Mouse (Mus musculus) neural tube, embryonic 10.5 days (tissue): ENCODE measurements at regions not wholly inside any gene's neighbourhood (a gene's known extent, or its start where the extent isn't known, plus 50 kb on each side); places are given as distances from the start of the nearest gene placed in this dataset.

Source experiments
- DNase-seq: peaks from one replicate; pipeline ENCODE4 v3.0.0-alpha.2; 2017; ENCODE audit warnings: low spot score; ENCODE audit errors: extremely low spot score

DNA sequence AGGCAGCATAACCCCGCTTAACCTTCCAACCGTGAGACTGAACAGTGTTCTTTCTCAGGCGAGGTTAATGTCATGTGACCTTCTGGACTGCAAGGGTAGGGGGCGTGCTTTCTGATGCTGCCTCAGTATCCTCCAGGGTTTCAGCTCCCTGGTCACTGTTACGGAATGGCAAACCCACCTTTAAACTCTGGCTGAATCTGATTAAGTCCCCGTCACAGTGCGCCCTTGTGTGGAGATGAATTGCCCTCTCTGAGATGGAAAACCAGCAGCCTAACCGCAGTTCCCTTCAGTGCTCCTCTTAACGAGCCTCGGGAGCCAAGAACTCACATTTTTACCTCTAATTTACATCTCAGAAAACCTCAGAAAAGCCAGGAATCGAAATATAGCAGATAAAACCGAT, 260.0 kb downstream of the Dact1 start:
- no peak for DNase-seq

DNA sequence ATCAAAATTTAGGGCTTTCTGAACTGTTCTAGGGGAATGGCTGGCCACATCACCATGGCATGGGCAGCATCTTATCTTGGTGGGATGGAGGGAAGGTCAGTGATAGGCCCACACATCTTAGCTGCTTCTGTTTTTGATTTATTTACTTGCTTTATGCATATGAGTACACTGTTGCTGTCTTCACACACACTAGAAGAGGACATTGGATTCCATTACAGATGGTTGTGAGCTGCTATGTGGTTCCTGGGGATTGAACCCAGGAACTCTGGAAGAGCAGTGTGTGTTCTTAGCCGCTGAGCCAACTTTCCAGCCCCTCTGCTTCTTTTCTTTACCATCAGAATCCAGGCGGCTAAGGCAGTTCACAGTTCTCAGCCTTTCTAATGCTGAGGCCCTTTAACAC, 260.4 kb downstream of the Dact1 start:
- no peak for DNase-seq

DNA sequence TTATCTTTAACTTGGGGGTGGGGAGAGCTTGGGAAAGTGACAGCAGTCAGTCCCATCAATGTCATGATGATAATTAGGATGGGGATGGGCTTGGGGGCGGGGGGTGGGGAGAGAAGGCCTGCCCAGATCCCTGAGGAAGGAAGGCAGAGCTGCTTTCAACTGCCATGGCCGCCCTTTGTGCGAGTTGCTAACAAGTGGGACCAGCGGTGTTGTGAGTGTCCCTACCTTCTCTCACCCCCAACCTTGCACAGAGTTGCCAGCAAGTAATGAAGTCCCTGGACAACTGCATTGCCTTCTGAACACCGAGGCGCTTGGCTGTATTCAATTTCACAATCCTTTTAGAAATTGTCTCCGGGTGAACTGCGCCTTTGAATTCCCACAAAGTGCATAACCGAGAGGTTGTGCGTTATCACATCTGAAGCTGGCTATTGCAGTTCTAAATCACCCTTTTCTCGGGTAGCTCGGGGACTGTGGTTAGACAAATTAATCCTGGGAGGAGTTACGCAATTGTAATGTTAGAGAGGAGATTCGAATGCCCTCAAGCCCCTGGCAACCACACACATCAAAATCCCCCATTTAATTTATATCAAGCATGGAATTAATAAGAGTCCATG, 257.9 kb upstream of the Daam1 start:
- no peak for DNase-seq

DNA sequence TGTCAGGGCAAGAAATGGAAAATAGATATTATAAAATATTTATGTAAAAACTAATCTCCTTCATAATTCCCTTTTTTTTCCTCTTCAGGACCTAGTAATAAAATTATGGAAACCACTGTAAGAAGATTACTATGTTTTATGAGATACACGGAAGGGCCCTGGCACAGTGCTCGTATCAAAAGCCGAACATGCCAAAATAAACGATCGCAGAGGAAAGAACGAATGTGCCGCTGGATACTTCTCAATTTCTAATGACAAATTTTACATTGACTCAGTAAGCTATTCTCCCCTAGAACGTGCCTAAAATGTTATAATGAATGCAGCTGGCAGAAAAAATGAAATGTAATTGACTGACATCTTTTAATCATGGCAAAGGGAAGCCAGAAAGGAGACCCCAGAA, 257.4 kb upstream of the Daam1 start:
- no peak for DNase-seq

DNA sequence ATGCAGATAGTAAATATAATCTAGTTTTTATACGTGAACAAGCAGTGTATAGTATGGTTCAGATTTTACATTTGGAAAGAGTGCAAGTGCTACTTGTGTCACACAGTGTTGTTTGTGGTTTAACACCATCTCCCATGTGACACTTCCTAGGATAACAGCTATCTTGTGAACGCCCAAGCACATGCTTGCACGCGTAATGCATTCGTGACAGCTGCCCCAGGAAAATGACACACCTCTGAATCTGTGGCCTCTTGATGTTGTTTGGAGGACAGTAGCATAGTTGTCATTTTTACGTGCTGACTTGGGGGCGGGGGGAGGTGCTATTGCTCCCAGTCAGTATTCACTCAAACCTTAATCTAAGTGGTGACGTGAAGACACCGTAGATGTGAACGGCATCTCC, 256.2 kb upstream of the Daam1 start:
- no peak for DNase-seq

DNA sequence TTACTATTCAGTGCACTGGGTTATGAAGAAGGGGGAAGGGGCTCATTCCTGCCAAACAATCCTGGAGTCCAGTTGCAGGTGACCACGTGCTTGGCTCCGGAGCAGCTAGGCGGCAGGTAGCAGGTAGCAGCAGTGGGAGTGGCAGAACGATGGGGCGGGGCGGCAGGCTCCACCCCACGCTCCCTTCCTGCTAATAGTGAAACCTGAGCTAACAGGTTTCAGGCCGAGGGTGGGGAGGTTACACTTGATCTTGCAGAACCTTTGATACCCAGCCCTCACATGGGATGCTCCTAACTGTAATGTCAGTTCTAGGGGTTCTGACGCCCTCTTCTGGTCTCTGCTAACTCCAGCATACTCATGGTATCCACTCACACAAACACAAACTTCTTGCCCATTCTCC, 253.5 kb upstream of the Daam1 start:
- no peak for DNase-seq

DNA sequence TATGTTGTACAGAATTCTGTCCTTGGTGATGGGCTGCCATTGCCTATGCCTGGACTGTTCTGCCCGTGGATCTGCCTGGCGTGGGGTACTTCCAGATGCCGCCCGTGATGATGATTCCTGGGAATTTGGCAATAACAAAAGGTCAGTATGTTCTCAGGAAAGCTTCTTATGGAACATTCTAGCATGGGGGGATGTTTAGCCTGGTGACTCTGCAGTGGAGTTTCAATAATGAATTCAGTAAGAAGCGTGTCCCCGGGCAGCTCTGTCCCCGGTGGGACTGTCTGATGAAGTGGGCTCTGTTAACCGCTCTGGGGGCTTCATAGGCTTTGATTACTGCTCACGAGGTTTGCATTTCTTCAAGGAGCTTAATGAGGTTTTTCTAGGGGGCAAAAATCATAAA, 252.9 kb upstream of the Daam1 start:
- no peak for DNase-seq

DNA sequence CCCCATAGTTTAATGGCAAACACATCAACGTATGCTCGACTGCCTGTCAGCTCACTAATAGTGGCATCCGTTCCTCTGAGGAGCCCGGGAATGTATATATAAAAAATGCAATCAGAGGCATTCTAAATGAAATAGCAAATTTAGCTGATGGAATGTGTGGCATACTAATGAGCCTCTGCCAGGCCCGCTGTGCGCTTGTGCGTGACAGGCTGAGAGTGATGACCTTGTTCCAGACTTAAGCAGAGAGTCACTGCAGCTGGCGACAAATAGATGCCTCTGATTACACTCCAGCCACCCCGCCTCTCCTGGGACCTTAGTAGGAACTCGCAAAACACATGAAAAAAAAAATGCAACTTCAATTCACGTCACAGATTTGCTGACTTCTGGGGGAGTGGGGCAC, 252.0 kb upstream of the Daam1 start:
- no peak for DNase-seq

DNA sequence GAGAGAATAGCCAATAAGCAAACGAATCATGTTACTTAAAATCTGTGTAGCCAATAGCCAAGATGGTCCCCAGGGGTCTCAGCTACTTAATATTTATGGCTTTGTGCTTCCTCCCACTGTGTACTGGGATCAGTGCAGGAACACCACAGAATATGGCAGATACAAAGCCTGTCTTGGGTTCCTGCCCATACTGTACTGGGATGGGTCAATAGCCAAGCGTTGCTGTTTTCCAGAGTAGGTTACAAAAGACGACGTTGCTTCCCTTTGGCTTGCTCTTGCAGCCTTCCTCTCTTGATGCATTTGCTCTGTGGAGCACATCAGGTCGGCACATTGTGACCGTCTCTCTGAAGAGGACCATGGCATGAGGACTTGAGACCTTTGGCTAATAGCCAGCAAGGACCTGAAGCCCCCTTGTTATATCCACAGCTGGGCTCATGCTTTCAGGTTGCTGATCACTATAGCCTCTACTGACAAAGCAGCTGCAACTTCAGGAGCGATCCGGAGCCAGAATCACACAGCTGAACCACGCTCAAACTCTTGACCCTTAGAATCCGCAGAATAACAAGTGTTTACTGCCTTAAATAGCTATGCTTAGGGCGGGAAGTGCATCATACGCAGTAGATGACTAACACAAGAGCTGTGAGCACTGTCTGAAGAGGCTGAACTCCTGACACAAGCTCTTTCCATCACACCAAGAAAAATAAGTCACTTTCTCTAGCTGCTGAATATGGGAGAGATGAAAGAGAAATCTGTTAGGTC, 250.2 kb upstream of the Daam1 start:
- DNase-seq: no peak

DNA sequence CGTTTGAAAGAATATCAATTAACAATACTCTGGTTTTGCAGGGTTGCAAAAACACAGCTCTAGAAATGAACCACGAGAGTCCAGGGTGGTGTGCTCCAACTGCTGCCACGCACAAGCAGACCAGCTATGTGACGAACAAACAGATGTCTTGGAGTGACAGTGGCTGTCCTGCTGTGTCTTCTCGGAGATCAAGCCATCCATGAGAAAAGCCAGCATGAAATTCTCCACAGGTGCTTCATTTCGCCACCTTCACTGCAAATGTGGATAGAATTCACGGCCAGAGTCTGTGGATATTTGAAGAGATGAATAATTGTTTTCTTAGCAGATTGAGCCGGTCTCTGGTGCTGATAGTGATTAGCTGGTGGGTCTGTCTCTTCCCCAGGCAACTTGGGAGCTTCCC, 246.3 kb upstream of the Daam1 start:
- DNase-seq: no peak

DNA sequence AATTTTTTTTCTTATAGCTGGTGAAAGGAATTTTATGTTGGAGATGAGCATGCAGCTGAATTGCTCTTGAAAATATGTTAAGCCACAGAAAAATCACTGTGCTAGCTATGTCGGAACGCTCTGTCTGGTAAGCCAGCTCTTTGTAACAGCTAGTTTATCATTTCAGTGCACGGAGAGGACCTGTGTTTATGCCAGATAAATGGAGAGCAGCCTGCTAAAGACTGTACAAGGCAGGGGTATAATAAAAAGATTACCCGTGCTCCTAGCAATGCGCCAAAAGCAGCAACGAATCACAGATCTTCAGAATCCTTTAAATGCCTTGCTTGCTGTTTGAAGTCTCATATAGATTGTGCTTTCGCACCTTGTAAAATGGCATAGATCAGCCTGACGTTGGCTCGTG, 232.2 kb upstream of the Daam1 start:
- no peak for DNase-seq

DNA sequence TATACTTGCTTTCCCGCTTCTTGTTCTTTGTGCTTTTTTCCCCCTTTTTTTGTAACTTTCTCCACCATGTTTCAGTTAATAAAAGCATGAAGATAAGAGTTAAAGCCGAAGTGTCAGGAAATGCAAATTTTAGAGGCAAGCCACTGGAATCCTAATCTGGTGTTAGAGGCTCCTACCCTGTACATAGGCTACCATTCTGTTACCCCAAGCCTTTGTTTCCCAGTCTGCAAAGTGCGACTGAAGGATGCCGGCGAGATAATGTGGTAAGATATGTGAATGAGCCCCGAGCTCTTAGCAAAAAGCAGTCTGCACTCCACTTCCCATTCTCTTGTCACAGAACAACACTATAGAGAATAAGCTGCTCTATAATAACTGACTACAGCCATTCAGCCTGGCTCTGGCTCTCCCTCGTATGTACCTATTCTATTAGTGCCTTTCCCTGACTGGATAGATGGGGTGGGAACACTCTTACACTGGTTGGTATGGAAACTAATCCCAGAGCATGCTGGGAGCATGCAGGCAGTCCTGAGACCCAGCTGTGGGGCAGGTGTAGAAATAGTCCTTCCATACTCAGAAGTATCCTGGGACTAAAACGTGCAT, 229.7 kb upstream of the Daam1 start:
- no peak for DNase-seq

DNA sequence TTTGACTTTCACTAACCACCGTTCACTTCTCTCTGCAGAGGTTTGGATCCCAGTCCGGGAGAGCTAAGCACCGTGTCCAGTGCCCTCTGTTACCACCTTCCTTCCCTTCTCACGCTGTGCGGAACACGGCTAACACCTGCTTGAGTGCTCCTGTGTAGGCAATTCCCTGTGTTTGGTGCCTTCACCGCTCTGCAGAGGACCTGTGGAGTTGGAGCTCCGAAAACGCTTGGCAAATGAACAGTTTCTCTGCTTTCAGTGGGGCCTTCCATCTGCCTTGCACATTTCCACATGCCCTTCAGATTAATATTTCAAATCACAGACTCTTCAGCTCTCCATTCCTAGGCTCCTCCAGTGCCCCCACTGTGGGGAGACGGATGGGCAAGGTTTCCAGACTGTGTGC, 227.7 kb upstream of the Daam1 start:
- no peak for DNase-seq

DNA sequence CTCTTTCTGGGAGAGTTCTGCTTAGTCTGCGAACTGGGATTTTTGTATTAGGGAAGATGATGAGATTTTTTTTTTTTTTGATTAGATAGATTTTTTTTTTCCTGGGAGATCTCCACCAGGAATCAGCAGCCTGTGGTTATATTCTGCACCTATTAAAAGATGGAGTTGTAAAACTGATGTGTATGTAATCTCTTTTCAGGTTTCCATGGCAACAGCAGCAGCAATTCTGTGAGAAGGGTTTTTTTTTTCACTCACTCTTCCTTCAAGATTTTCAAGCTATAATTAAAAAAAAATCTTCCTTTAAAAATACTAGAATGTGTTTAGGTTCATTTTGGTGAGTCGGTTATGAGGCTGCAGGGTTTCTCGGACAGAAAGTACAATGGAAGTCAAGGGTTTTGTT, 224.5 kb upstream of the Daam1 start:
- no peak for DNase-seq

DNA sequence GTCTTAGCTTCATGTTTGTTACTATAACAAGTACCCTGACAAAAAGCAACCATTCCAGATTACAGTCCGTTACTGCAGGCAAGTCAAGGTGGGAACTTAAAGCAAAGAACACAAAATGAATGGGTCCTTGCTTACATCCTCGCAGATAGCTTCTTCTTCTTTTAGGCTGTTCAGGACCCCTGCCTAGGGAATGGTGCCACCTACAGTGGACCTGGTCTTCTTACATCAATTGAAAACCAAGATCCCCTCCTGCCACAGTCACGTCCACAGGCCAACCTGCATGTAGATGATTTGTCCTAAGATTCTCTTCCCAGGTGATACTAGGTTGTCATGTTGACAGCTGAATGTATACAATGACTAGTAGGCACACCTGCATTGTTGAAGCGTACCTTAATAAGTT, 222.9 kb upstream of the Daam1 start:
- DNase-seq: no peak

DNA sequence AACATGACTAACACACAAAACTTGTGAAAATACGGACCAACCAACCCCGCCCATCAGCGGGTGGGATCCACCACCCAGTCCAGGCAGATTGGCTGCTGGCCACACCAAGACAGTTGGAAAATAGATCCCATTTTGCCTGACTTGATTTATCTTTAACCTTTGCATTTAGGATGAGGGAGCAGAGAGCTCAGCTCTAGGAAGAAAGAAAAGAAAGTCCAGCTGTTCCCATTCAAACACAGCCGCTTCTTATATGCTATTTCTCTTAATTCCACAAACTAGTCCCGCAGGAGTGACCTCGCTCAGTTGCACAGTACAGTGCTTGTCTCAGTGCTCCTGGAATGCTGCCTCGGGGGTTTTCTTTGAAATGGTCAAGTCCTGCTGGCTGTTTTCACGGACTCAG, 217.6 kb upstream of the Daam1 start:
- no peak for DNase-seq

DNA sequence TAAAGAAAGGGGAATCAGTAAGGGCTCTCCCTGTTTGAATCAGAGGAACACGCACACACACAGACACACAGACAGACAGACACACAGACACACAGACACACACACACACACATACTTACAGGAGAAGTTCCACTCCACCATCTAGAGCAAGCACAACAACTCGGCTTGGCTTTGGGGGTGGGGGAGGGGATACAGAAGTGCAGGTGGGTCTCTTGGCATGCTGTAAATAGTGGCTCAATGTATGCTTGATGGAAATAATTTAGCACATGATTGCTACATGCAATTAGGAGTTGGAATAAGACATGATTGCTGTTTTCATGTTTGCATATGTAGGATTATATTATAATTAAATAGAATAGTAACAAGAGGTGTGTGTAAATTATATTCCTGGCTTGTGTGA, 215.9 kb upstream of the Daam1 start:
- DNase-seq: no peak

DNA sequence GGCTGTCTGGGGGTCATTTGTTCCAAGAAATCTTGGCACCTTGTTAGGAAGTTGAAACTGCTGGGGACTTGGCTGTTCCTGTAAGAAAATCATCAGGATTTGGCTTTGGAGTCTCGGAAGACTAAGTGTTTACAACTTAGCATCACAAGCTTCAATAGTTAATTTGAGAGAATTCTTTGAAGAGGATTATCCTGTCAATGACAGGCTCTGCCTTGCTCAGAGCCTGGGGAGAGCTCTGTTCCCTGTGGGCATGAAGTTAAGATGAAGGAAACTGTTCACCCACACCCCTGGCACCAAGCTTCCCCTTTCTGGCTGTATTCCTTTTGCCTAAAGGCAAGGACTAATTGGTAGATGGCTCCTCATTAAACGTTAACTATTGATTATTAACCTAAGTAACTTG, 215.5 kb upstream of the Daam1 start:
- no peak for DNase-seq

DNA sequence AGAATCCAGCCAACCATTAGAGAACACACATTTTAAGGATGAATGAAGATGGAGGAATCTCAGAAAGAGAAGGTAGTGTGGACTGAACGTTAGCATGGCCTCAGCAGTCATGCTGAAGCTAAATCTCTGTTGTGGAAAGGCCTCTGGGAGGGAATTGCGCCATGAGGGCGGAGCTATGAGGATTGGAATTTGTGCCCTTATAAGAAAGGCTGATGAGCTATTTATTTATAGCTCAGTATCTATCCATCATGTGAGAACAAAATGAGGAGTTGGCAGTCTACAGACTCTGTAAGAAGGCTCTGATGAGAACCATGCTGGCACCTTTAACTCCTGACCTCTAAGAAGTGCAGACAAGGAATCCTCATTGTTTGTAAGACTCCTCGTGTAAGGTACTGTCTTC, 214.8 kb upstream of the Daam1 start:
- no peak for DNase-seq

DNA sequence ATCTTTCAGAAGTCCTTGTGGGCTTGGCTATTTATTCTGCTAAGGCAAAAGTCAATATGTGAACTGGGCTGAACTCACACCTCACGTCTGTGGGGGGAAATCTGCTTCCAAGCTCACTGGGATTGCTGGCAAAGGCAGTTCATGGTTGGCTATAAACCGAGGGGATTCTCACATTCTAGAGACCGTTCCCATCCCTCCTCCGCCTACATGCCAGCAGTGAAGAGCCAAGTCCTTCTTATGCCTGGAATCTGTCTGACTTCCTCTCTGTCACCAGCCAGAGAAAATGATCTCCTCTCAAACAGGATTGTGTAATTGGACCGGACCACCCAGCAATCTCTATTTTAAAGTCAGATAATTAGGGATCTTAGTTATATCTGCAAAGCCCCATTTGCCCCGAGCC, 212.4 kb upstream of the Daam1 start:
- no peak for DNase-seq

DNA sequence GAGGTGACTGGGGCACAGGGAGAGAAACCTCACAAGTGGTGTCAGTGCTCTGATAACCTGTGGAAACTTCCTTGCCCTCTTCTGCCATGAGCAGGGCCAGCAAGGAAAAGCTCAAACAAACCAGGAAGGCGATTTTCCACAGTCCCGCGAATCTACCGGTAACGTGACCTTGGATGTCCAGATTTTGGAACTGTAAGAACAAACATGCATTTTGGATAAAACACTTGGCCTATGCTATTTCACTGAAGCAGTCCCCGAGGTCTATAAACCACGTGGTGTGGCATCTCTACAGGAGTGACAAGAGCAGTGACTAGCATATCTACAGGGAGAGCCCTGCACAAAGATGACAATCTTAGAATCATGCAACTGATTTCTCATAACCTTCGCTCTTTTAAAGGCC, 211.9 kb upstream of the Daam1 start:
- no peak for DNase-seq

DNA sequence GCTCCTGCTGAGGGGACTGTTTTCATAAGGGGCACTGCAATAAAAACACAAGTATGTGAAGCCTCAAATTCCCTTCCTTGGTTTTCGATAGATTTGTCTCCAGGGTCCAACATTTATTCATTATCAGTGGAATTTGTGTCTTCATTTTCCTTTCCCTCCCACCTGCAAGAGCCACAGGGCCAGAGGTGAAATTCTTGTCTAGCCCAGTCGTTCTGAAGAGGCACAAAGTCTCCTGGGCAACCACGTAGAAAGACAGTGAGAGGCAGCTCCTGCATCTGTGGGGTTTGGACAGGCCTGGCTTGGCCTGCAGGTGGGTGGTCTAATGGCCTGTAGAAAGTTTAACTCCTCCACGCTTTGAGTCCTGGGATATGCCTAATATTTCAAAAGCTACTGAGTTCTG, 211.3 kb upstream of the Daam1 start:
- no peak for DNase-seq

DNA sequence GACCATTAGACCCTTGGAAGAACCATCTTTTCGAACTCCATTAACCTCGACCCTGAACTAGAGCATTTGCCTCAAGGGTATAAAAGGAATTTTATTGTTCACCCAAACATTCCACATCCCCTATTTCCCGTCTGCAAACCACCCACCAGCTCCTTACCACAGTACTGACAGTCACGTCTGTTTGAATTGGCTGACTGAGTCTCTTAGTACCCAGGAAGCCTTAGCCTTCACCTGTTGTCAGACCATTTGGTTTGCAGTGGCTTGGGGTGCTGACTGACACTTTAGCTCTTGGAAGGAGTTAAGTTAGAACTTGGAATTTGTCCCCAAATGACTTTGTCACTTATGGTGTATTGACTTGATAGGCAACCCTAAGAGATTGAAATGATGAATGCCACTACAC, 209.3 kb upstream of the Daam1 start:
- no peak for DNase-seq
